Mouse (Mus musculus) limb, embryonic 12.5 days (tissue): Measurements from ENCODE around the gene Rps6kl1. TPM values are rescaled to one million over a fixed set of nuclear protein-coding genes. Genes with fewer than 3 reads are reported as not detected.

Experiments
- ATAC-seq: fragments of 200-750 bp; cut with Nextera tagmentation; 2 replicates; pipeline ENCODE4 v1.8.0; 2017; ENCODE audit warnings: low read depth, moderate TSS enrichment; ENCODE audit not compliant: insufficient number of reproducible peaks, insufficient read depth, low FRiP score, low TSS enrichment
- H3K27ac ChIP-seq: fragments of 300-500 bp; sonication (generic); 2 replicates; pipeline ENCODE4 v1.5.1; 2016; ENCODE audit warnings: mild to moderate bottlenecking, moderate library complexity
- H3K27me3 ChIP-seq: fragments of 300-500 bp; sonication (generic); 2 replicates; pipeline ENCODE4 v1.6.1; 2016; ENCODE audit warnings: mild to moderate bottlenecking, moderate library complexity
- H3K36me3 ChIP-seq: fragments of 300-500 bp; sonication (generic); 2 replicates; pipeline ENCODE4 v1.6.1; 2016; ENCODE audit warnings: mild to moderate bottlenecking, moderate library complexity
- H3K4me1 ChIP-seq: fragments of 300-500 bp; sonication (generic); replicated peaks from 2 replicates; pipeline ENCODE4 v1.6.1; 2016
- H3K4me2 ChIP-seq: fragments of 300-500 bp; sonication (generic); 2 replicates; pipeline ENCODE4 v1.6.1; 2016; ENCODE audit warnings: mild to moderate bottlenecking, moderate library complexity
- H3K4me3 ChIP-seq: fragments of 300-500 bp; sonication (generic); replicated peaks from 2 replicates; pipeline ENCODE4 v1.5.1; 2016; ENCODE audit warnings: mild to moderate bottlenecking
- H3K9ac ChIP-seq: fragments of 300-500 bp; sonication (generic); replicated peaks from 2 replicates; pipeline ENCODE4 v1.6.1; 2016; ENCODE audit warnings: mild to moderate bottlenecking, moderate library complexity
- H3K9me3 ChIP-seq: fragments of 300-500 bp; sonication (generic); 2 replicates; pipeline ENCODE4 v1.6.1; 2016; ENCODE audit warnings: mild to moderate bottlenecking, moderate library complexity
- WGBS: fragments of 180-500 bp; shearing (Covaris S2); methylation state at CpG from one replicate; pipeline ENCODE4 v1.1.7; 2016; 5-methylcytosine and 5-hydroxymethylcytosine counted together
- polyA plus RNA-seq: library from polyadenylated mRNA; unstranded; fragments of >200 nt; fragmentation: Nextera tagmentation; extraction: Ambion mirVana; gene quantifications from 2 replicates; pipeline ENCODE4 v1.2.1, GENCODE M21; 2016

Rps6kl1 gene
- polyA plus RNA-seq, 1 experiment from 2014 or later: 0.56 TPM

- H3K36me3 ChIP-seq: no peaks in the 10 kb centered on the region
- H3K9me3 ChIP-seq: no peaks in the 10 kb centered on the region
- peaks cover 27% of the 10 kb centered on the region for H3K4me1 ChIP-seq
- no peak overlapping the region for H3K4me2 ChIP-seq
- no peak for ATAC-seq
- H3K4me3 ChIP-seq: no peak overlapping the region
- H3K27me3 ChIP-seq: peaks cover 6% of the 10 kb centered on the region; the same call in 1 of the 2 replicates
- WGBS: 84% methylated on average over 7 of the region's 7 CpGs
- H3K27ac ChIP-seq: no peak overlapping the region
- no peak overlapping the region for H3K9ac ChIP-seq
These were observed 39.2 kb upstream of the Rps6kl1 start for GRCm38 (mm10) chr12:85190290-85190689.

DNA sequence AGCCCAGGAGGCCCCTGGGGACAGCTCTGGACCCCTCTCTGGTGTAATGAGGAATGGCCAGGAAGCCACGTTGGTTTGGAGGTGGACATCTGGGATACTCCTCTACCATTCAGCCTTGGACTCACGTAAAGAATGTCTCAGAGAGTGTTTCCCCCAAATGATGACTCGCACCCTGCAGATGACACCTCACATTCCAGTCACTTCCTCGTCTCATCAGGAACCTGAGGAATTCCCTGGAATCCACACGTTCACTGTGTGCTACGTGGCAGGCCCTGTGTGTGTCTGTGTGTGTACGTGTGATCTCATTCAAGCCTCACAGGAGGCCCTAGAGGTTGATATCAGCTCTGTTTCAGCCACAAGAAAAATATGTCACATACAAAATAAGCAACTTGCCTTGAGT, 35.3 kb upstream of the Rps6kl1 start:
- Histone ChIP-seq H3K27ac (no peak overlapping the region), H3K4me3 (no peak overlapping the region), H3K4me2 (no peak overlapping the region), H3K9ac (no peak overlapping the region), H3K9me3 (no peaks in the 10 kb centered on the region), H3K27me3 (peaks cover 16% of the 10 kb centered on the region), H3K4me1 (peaks cover 20% of the 10 kb centered on the region), H3K36me3 (no peaks in the 10 kb centered on the region)
- ATAC-seq: no peak
- WGBS: 68% methylated on average over 7 of the region's 7 CpGs

GRCm38 (mm10) chr12:85185810-85186209, 34.7 kb upstream of the Rps6kl1 start:
- no peaks in the 10 kb centered on the region for H3K9me3 ChIP-seq
- no peak overlapping the region for H3K27ac ChIP-seq
- no peak overlapping the region for H3K9ac ChIP-seq
- WGBS: 67% methylated on average over 8 of the region's 8 CpGs
- ATAC-seq: no peak
- no peaks in the 10 kb centered on the region for H3K36me3 ChIP-seq
- H3K4me1 ChIP-seq: peaks cover 20% of the 10 kb centered on the region
- peaks cover 16% of the 10 kb centered on the region for H3K27me3 ChIP-seq
- no peak overlapping the region for H3K4me3 ChIP-seq
- H3K4me2 ChIP-seq: no peak overlapping the region

- H3K4me1 ChIP-seq: peaks cover 20% of the 10 kb centered on the region
- H3K4me3 ChIP-seq: no peak overlapping the region
- WGBS: 63% methylated on average over 5 of the region's 5 CpGs
- H3K4me2 ChIP-seq: no peak overlapping the region
- H3K27me3 ChIP-seq: peaks cover 21% of the 10 kb centered on the region
- ATAC-seq: no peak
- no peak overlapping the region for H3K9ac ChIP-seq
- no peaks in the 10 kb centered on the region for H3K36me3 ChIP-seq
- H3K9me3 ChIP-seq: no peaks in the 10 kb centered on the region
- no peak overlapping the region for H3K27ac ChIP-seq
These were observed 33.1 kb upstream of the Rps6kl1 start for GRCm38 (mm10) chr12:85184118-85184517.

- H3K27ac ChIP-seq: no peak overlapping the region
- H3K27me3 ChIP-seq: peaks cover 28% of the 10 kb centered on the region
- H3K9ac ChIP-seq: no peak overlapping the region
- no peaks in the 10 kb centered on the region for H3K36me3 ChIP-seq
- no peak for ATAC-seq
- no peaks in the 10 kb centered on the region for H3K9me3 ChIP-seq
- H3K4me1 ChIP-seq: peaks cover 22% of the 10 kb centered on the region
- no peak overlapping the region for H3K4me2 ChIP-seq
- 73% methylated on average over 5 of the region's 5 CpGs for WGBS
- no peak overlapping the region for H3K4me3 ChIP-seq
These were observed 31.8 kb upstream of the Rps6kl1 start for GRCm38 (mm10) chr12:85182898-85183297.

DNA sequence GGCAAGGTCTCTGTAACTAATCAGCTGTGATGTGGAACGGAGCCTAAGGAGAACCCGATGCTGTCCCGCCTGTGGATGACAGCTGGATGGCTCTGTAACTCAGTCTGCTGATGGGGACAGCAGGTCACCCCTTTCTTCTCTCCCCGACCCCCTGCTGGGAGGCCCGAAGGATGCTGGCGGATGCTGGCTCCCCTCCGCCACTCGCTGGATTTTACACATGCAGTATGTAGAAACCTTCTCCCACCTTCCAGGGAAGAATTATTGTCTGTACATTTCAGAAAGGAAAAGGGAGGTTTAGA, 31.2 kb upstream of the Rps6kl1 start:
- H3K4me2 ChIP-seq: peak overlapping the region; percentile 31
- 13% methylated on average over 8 of the region's 8 CpGs for WGBS
- H3K27me3 ChIP-seq: peaks cover 29% of the 10 kb centered on the region
- H3K4me1 ChIP-seq: peaks cover 28% of the 10 kb centered on the region
- H3K9me3 ChIP-seq: no peaks in the 10 kb centered on the region
- H3K27ac ChIP-seq: 0 out of 2 replicates have a peak overlapping the region, but pooled peaks have one; percentile 29
- H3K36me3 ChIP-seq: no peaks in the 10 kb centered on the region
- 0 out of 2 replicates have a peak, but pooled peaks have one; percentile 11 for ATAC-seq
- H3K9ac ChIP-seq: 0 out of 2 replicates have a peak overlapping the region, but pooled peaks have one; percentile 23
- H3K4me3 ChIP-seq: no peak overlapping the region

DNA sequence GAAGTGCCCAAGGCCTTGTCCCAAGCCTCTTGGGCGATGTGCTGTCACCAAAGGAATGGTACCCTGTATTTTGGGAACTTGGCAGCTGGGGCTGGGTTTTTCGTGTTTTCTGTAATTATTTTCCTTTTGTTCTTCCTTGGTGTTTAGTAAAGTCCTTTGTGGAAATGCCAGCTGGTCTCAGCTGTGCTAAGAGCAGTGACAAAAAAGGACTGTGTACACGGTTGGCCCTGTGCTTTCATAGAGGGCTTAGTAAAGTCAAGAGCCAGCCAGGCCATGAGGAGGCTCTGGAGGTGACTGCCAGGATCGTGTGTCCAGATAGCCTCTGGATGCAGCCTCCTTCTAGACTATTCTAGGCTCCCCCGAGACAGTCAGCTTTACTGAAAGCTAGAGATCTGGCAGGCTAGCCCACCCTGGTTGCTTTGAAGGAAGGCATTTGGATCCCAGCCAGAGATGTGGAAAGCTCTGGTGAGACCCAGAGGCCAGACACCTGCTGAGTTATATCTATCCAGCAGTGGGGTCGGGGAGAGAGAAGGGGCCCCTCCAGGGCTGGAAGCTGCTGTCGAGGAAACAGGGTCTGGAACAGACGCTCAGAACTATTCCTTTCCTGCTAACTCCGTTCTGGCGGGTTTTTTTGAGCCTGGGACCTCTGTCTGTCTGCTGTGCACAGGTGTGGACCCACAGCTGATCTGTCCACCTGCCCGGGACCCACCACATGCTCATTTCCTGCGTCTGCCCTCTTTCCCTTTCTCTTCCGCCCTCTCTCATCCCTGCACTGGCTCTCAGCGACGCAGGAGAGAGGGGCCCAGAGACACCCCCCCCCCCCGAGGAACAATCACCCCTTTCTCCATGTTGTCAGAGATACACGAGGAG, 30.6 kb upstream of the Rps6kl1 start:
- Histone ChIP-seq H3K4me2 (peak overlapping the region; percentile 31), H3K4me1 (peaks cover 34% of the 10 kb centered on the region), H3K4me3 (no peak overlapping the region), H3K9ac (0 out of 2 replicates have a peak overlapping the region, but pooled peaks have one; percentile 23), H3K36me3 (no peaks in the 10 kb centered on the region), H3K27ac (peak overlapping the region; percentile 29; the same call in 1 of the 2 replicates), H3K9me3 (no peaks in the 10 kb centered on the region), H3K27me3 (peaks cover 29% of the 10 kb centered on the region)
- peak; percentile 29; the same call in 1 of the 2 replicates for ATAC-seq
- WGBS: 31% methylated on average over 15 of the region's 17 CpGs

DNA sequence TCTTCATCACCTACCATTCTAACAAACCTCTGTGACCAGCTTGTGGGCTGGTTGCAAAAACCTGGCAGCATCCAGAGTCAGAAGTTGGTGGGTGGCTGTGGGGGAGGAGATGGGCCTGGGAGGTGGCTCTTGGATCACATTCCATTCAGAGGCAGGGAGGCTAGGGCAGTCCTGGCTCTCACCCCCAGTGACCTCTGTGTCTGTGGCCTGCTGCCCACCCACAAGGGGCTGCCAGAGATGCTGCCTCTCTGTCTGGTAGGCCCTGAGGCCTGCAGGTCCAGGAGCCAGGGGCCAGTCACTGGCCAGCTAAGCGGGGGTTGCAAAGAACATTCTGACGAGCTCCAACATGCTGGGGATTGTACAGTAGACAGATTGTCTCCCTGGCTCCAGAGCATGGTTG, 27.2 kb upstream of the Rps6kl1 start:
- Histone ChIP-seq H3K4me1 (peaks cover 62% of the 10 kb centered on the region), H3K4me2 (no peak overlapping the region), H3K27me3 (peaks cover 29% of the 10 kb centered on the region), H3K36me3 (no peaks in the 10 kb centered on the region), H3K9ac (no peak overlapping the region), H3K27ac (no peak overlapping the region), H3K9me3 (no peaks in the 10 kb centered on the region), H3K4me3 (no peak overlapping the region)
- 59% methylated on average over 2 of the region's 2 CpGs for WGBS
- no peak for ATAC-seq

- H3K27me3 ChIP-seq: peaks cover 25% of the 10 kb centered on the region
- peaks cover under 1% of the 10 kb centered on the region; the same call in 1 of the 2 replicates for H3K36me3 ChIP-seq
- H3K27ac ChIP-seq: peak within 1 kb of the TSS; percentile 82
- H3K4me1 ChIP-seq: peaks cover 59% of the 10 kb centered on the region
- no peaks in the 10 kb centered on the region for H3K9me3 ChIP-seq
- peak within 1 kb of the TSS; percentile 71 for H3K4me2 ChIP-seq
- ATAC-seq: no peak
- peak within 1 kb of the TSS; percentile 42 for H3K4me3 ChIP-seq
- peak within 1 kb of the TSS; percentile 64 for H3K9ac ChIP-seq
- 78% methylated on average over 10 of the region's 10 CpGs for WGBS
These were observed 26.7 kb upstream of the Rps6kl1 start, which contains the start of gene Pgf for GRCm38 (mm10) chr12:85177740-85178239. TSS of gene Pgf (minus strand) at chr12:85177790.

DNA sequence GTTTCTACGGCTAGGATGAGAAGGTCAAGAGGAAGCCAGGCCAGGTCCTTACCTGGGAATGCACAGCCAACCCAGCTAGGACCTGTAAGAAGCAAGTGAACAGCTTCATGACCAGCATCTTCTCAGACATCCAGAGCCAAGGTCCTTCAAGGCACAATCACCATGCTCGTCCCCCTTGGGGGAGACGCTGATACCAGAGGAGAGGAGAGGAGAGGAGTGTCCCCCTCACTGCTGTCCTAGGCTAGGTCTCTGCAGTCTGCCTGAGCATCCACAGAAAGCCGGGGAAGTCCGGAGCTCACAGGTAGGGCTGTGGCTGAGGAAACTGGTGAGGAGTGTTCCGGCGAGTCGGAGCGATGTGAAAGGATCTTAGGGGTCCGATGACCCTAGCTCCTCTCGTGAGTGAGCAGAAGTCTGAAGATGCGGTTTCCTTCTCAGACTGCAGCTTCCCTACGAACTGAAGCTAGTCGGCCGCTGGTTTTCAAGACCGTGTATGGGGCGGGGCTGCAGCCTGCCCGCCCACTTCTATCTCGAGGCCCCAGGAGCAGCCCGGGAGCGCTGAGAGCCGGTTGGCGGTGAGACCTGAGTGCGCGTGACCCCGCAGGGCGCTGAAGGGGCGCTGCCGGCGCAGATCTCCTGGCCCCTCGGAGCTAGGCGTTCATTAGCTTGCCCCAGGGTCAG, 25.9 kb upstream of the Rps6kl1 start:
- WGBS: 2% methylated on average over 32 of the region's 32 CpGs
- peaks cover 23% of the 10 kb centered on the region for H3K27me3 ChIP-seq
- peak overlapping the region; percentile 64 for H3K9ac ChIP-seq
- peak overlapping the region; percentile 71 for H3K4me2 ChIP-seq
- H3K4me1 ChIP-seq: peaks cover 51% of the 10 kb centered on the region
- no peaks in the 10 kb centered on the region for H3K9me3 ChIP-seq
- H3K27ac ChIP-seq: peak overlapping the region; percentile 82
- peaks cover 5% of the 10 kb centered on the region; the same call in 1 of the 2 replicates for H3K36me3 ChIP-seq
- 0 out of 2 replicates have a peak, but pooled peaks have one; percentile 1 for ATAC-seq
- H3K4me3 ChIP-seq: peak overlapping the region; percentile 42
